Mouse (Mus musculus) right cerebral cortex, postnatal 36 days (tissue): ENCODE measurements around the gene R3hdm4.
"Not testable (repeated sequence)": the region's sequence is repeated elsewhere in the genome, so short reads cannot be mapped to it uniquely, and the experiment has no call there.

Experiments
- DNase-seq, 2 experiments: peaks; one replicate each; pipeline ENCODE4 v3.0.0; 2022; ENCODE audit warnings: low spot score in 2 of 2, mixed read lengths in 1 of 2

The R3hdm4 gene

DNA sequence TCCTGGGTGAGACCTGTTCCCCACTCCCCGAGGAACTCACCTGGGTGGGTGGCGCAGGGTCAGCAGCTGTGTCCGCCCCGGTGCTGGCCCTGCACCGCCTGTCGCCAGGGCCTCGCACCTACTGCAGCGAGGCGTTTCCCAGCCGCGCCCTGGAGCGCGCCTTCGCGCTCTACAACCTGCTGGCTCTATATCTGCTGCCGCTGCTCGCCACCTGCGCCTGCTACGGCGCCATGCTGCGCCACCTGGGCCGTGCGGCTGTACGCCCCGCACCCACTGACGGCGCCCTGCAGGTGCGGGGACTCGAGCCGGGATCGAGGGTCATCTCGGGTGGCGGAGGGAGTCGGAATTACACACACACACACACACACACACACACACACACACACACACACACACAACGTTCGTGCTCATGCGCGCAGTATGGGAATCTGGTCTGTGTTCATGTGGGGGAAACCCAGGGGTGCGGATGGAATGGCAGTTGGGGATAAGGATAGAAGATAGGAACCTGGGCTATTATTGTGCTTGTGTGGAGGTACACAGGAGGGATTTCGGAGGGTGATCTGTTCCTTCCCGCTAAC is at the start of gene R3hdm4:
R3hdm4 (minus strand) TSS at position 251 of the 578 bp plus-strand sequence.
- DNase-seq, result no peak

DNA sequence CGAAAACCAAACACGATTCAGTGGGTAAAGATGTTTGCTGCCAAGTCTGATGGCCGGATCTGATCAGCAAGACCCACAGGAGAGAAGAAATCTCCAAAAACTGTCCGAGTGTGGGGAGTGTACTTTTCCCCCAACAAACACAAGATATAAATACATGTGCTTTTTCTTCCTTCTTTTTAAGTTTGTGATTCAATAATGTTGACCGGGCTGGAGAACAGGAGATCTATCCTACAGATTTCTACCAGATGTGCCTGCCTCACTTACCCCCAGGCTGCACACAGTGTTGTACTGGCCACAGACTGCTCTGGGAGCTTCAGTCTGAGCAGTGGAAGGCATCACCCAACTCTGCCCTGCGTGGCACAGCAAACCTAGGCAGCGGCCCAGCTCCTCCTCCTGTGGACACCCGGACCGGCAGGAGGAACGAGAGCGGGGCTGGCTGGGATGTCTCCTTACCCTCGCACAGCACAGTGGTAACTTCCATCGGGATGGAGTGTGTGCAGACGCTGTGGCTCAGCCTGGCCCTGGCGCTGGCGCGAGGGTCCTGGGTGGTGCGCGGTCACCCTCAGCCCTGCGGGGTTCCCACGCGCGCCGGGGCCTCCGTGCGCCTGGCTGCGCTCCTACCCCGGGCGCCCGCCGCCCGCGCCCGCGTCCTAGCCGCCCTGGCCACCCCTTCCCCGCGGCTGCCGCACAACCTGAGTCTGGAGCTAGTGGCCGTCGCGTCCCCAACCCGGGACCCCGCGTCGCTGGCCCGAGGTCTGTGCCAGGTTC is 49.6 kb upstream of the R3hdm4 start, which contains the start of gene Grin3b:
Grin3b (plus strand) TSS at position 301 of the 768 bp plus-strand sequence.
- no peak for DNase-seq

DNA sequence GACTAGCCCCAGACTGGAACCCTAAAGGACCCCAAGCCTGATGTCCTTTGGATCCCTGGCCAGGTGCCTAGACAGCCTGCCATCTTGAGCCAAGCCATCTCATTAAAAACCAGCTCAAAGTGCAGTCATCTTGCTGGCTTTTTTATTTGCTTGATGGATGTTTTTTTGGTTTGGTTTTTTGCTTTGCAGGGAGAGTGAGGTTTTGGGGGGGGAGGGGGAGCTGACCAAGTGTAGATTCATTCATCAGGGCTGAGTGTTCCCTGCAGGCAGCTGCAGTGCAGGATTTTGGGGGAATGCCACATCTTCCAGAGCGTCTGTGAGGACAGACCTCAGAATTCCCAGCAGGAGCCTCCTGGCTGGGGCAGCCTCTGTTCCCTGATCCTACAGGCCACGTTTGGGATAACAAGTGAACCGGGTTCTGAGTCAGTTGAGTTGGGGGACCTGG is 48.1 kb upstream of the R3hdm4 start:
- DNase-seq, result no peak

DNA sequence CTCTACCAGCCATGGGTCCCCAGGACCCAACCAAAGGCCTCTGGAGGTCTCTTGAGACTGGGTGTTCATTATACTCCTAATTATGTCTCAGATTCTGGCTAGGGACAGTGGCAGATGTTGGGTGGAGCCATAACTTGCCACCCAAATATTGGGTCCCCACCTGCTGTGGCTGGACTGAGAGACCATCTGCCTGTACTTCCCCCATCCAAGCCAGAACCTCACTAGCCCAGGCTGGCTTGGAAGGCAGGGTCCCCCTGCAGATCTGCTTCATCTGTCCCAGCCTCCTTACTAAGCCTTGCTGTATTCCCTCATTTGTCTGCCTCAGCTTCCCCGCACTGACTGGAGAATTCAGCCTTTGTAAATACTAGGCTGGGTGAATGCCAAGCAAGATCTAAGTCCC is 47.2 kb upstream of the R3hdm4 start:
- no peak for DNase-seq

DNA sequence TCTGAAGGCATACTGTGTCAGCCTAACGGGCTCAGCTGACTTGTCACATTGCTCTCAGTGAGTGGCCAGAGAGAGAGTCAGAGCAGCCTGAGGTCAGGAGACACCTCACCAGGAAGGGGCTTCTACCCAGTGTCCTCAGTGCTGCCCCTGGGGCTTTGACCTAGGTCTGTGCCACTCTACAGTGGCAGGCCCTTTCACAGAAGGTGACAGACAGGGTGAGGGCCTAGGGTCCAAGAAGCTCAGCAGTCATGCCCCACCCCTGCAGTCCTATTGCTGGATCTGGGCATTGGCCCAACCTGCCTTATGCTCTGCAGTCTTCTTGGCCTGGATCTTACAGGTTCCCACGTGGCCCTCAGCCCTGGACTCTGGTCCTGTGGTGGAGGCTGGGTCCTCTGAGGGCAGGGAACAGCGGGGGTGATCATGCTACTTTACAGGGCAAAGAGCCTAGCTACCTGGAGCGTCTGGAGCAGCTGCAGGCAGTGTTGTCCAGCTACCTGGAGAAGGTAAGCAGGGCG is 45.9 kb upstream of the R3hdm4 start:
- DNase-seq, result no peak

DNA sequence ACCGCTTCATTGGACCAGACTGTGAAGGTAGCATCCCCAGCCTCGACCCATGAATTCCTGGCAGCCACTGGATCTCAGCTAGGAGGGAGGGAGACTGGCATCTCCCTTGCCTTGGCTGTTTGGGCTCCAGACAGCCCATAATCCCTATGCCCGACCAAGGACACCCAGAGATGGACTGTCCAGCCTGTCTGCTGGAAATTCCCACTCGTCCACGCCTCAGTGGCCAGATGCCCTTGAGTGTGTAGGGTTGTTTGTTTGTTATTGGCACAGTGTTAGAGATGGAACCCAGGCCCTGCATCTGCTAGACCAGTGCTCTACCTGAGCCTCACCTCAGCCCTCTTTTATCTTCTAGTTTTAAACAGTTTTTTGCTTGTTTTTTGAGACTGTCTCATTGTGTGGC is 44.3 kb upstream of the R3hdm4 start:
- DNase-seq, result no peak

DNA sequence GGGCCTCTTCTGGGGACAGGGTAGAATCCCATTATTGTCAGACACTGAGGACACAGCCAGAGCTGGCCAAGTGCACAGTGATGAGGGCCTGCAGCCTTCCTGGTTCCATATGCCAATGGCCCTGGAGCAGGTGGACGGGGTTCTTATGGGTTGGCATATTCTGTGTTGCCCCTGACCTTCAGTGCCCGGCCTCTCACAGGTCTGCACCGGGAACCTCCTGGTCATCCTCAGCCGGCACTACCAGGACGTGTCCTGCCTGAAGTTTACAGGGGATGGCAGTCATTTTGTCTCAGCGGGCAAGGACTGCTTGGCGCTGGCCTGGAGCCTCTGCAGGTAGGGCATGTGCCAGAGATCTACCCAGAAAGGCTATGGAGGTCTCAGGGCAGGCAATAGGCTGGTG is 43.7 kb upstream of the R3hdm4 start:
- no peak for DNase-seq

DNA sequence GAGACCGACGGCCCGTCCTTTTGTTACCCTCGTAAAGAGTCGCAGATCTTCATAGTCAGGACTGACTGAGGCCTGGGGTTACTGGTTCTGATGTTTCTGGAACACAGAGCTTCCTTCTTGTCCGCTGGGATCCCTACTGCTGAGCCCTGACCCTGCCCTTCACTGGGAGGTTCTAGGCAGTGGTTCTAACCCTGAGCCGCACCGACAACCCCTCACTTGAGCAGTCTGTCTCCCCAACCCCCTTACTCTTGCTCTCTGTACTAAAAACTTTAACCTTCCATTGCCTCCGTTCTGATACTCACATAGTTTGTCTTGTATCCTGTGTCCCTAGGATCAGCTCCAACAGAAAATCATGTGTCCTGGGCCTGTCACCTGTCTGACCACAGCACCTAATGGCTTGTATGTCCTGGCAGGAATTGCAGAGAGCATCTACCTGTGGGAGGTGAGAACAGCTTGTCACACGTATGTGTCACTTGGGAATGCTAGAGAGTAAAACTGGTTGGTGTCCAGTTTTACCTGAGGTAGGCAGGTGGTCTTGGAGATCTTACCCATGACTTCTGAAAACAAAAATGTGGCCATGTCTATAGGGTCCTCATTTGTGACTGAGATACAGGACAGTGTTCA is 39.8 kb upstream of the R3hdm4 start:
- DNase-seq, result no peak

DNA sequence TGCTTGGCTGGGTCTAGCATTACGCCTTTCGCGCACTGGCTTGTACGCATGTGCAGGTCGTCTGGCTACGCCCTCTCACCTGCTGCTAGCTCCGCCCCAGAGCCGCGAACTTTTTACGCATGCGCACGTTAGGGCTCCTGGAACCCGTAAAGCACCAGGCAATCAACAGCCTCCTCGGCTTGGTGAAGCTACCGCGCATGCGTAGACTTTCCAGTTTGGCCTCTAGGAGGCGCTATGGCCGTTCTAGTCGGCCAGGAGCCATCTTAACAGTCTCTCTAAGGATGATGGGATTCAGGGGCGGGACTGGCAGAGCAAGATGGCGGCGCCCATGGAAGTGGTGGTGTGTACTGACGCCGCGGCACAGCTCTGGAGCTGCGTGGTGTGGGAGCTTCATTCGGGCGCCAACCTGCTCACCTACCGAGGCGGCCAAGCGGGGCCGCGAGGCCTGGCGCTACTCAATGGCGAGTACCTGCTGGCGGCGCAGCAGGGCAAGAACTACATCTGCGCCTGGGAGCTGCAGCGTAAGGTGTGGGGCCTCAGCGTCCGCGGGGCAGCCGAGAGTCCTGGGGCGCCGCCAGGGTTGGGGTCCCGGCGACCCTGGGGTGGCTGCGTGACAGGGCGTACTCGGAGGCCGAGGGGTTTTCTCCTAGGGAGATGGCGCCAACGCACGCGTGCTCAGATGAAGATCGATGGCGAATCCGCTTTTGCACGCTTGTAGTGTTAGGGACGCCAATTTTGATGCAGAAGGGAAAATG is 39.0 kb upstream of the R3hdm4 start, which contains the start of gene Wdr18:
Wdr18 (plus strand) TSS at position 306 of the 755 bp plus-strand sequence.
- peak; percentile 99 to 100 for DNase-seq

DNA sequence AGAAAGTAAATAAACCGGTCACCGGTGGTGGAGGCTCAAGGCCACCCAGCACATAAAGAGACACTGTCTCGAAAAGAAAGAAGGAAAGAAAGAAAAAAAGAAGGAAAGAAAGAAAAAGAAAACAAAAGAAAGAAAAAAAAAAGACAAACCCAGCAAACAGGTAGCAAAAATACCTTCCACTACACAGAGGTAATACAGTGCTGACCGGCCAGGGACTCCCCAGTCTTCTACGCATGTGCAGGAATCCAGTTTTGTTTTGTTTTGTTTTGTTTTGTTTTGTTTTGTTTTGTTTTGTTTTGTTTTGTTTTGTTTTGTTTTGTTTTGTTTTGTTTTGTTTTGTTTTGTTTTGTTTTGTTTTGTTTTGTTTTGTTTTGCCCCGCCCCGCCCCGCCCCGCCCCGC is 38.4 kb upstream of the R3hdm4 start:
- not testable (repeated sequence) for DNase-seq

DNA sequence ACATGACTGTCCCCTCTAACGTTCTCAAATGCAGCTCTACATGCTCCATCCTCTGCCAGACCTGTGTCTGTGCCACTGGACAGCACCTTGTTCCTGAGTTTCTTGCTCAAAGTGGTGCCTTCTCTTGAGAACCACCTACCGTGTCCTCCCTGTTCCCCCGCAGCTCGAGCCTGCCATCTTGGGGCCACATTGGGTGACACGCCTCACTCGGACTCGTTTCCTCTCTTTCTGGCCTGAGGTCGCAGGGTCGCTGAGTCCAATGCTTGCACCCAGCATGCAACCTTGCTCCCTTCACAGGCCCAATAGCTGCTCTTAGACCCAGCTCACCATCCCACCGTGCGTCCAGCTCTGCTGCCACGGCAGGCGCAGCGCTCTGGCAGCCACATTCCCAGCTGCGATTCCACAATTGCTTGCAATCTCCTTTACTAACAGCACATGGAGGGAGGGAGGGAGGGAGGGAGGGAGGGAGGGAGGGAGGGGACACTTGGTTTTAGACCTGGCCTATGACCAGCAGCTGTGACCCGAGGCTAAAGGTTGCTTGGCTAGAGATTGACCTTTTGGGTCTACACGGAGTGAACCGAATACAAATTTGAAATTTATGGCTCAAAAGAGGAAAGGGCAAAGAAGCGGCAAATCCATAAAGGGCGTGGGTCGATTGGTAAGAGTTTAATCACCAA is 37.3 kb upstream of the R3hdm4 start:
- DNase-seq, result peak in 1 of 2 experiments; percentile 52

DNA sequence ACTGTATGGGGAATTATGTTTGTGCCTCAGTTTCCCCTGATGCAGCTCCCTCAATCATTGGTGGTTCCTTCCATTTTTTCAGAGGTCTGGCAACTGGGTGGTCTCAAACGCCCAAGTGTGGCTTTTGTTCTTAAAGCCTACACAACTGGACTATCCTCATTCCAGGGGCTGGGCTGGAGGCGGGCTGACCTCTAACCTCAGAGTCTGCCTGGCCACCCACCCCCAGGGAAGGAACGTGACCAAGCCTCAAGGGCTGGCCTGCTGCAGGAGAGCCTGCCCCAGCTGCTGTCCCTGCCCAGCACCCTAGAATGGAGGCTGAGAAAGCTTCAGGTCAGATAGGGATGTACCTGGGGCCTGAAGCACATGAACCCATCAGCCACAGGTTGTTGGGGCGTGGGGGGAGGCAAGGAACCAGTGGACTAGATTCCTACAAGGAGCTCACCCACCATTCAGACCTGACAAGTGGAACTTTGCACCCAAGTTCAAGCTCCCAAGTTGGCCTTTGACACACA is 35.7 kb upstream of the R3hdm4 start:
- no peak for DNase-seq

DNA sequence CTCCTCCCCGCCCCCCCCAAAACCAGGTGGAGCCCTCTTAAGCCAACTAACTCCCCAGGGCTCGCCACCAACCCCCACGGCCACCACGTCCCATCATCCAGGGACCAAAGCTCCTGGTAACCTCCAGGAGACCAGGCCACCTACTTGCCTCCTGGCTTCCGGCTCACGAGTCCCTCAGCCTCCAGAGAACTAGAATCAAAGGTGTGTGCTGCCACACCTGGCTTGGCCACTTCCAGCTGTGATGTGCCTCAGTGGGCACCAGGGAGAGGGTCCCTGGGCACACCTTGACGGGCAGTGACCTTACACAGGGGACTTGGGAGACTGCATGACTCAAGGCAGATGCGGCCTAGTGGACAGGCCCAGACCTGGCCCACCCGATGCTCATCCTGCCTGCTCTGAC is 34.7 kb upstream of the R3hdm4 start:
- no peak for DNase-seq

DNA sequence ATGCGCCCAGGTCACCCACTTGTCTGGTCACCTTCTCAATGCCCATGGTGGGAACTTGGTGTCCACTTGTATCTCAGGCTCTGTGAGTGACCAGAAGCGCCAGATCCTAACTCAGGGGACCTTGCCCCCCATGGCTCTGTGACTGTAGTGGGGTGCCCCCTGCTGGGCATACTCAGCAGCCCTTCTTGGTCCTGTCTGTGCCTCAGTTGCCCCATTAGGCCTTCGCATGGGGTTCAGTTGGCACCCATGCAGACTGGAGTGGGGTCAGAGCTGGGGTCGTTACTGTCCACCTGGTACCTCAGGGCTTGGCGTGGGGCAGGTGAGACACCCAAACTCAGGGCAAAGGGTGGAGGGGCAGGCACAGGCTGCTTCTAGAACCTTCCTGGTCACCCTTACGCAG is 32.9 kb upstream of the R3hdm4 start:
- DNase-seq, result no peak

DNA sequence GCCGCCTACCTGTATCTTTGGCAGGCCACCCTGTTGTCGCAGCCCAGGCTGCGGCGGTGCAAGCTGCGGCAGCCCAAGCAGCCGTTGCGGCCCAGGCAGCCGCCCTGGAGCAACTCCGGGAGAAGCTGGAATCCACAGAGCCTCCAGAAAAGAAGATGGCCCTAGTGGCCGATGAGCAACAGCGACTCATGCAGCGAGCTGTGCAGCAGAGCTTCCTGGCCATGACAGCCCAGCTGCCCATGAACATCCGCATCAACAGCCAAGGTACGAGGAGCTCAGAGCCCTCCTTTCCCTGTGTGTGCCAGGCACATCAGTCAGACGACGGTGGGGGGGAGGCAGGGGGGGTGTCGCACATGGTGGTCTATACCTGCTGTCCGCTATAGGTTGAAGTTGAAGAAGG is 29.7 kb upstream of the R3hdm4 start:
- DNase-seq, result no peak

DNA sequence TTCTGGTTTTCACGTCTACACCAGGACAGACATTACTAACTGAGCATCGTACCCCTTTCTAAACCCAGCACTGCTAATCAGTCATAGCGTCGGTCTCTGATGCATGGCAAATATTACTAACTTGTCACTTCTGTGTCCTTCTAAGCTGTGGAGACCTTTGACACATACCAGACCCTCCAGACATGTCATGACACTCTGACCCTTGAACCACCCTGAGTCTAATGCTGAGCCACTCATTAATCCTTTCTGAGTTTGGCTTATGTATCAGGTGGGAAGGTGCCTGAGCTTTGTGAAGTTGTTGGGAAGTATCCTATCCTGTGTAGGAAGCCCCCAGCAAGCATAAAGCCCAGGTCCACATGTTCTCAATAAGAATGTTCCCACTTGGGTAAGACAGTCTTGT is 28.9 kb upstream of the R3hdm4 start:
- no peak for DNase-seq

DNA sequence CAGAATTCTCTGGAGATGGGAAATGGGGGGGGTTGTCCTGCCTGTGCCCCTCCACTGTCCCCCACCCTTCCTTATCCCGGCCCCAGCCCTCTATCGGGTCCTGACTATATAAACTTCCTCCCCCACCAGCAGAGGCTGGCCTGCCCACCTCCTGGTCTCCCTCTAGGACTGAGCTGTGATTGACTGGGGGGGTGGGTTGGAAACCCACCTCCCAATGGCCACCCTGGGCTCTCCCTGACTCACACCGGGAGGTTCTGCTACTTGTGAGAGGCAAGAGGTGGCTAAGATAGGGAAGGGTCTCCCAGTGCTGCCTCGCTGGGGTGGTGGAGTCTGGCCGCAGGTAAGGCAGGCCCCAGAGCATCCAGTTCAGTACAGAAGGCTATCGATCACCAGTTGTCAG is 26.5 kb upstream of the R3hdm4 start:
- no peak for DNase-seq

DNA sequence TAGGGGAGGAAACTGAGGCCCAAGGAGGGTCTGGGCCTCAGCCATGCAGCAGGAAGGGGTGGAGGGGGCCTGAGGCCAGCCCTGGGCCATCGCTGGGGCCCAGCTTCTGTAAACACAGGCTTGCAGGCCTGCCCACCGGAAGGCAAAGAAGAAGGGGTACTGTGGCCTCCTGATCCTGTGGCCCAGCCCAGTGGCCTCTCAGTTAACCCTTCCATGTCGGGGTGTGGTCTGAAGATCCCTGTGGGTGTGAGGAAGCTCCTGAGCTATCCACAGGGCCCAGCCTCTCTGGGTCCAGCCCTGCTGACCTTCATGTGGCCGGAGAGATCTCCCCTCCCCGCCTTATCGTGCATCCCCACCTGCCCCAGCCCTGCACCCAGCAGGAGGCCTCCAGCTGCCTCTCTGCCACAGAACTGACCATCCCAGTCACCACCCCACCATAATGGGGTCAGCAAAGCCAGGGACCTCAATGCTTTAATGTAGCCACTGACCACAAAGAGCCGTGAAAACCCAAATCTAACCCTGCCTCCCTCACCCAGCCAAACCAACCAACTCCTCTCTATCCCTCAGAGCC is 25.8 kb upstream of the R3hdm4 start:
- DNase-seq, result no peak

DNA sequence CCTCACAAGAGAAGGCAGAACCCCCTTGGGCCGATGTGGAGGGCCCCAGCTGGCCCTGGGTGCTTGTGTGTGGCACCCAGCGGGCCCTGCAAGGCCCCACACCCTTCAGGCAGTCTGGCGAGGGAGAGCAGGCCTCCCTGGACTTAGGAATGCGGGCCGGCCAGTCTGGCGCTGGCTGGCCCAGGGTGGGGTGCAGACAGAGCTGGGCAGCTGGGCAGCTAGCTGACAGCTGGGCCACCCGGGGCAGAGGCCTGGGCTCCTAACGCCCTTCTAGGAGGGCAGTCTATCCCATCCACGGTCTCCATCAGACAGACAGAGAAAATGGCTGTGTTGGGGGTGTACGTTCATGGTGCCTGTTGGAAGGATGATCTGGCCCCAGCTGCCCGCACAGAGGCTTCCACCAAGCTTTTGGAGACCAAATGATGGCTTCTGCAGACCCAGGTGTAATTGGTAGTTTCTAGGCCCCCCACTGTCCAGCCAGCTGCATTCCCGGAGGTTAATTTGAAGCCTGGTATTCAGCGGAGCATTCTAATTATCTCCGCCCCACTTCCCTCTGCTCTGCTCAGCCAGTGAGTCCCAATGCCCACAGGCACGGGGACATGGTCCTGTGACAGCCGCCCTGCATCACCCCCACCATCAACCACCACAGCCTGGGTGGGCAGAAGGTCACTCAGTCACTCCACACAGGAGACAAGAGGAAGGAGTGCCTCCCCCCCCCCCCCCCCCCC is 24.7 kb upstream of the R3hdm4 start:
- no peak for DNase-seq

DNA sequence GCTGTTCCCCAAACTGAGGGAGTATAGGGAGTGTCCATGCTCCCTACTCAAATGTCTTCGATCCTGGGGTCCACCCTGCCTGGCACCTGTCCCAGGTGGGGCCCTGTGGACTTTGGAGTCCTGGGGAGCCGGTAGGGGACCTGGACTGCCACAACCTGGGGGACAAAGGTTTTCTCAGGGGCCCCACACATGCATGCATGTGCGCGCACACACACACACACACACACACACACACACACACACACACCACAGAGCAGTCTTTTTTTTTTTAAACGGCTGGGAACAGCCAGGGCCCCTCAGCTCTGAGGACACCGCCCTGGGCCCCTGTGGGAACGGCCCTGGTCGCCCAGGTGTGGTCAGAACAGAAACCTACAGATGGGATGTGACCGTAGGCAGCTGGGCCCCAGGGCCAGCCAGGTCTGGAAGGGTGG is 22.5 kb upstream of the R3hdm4 start:
- no peak for DNase-seq
